Mouse (Mus musculus): ENCODE results near the gene Foxn1.

Gene Foxn1

GRCm38 (mm10) chr11:78327634-78328511 is 58.5 kb downstream of the Foxn1 start, which contains the start of gene Pigs:
TSS of gene Pigs (plus strand) at chr11:78328415.
- peak; percentile 95 to 97 for DNase-seq (ENCODE audit: low spot score in 2 of 2)

- no peak for DNase-seq (ENCODE audit: low spot score in 2 of 2)
Observed at GRCm38 (mm10) chr11:78327215-78327614, 59.1 kb downstream of the Foxn1 start.

- no peak for DNase-seq (ENCODE audit: low spot score in 2 of 2)
Observed at GRCm38 (mm10) chr11:78324965-78325364, 61.4 kb downstream of the Foxn1 start.

GRCm38 (mm10) chr11:78324000-78324785 is 62.2 kb downstream of the Foxn1 start:
- DNase-seq (ENCODE audit: low spot score in 2 of 2), result no peak

- DNase-seq (ENCODE audit: low spot score in 2 of 2), result peak; percentile 63 to 83
Observed at GRCm38 (mm10) chr11:78322860-78323259, 63.5 kb downstream of the Foxn1 start, which contains the start of gene Aldoc. TSS of gene Aldoc (plus strand) at chr11:78322968.

- no peak for DNase-seq (ENCODE audit: low spot score in 2 of 2)
Observed at GRCm38 (mm10) chr11:78322076-78322831, 64.1 kb downstream of the Foxn1 start.

GRCm38 (mm10) chr11:78318411-78318810 is 67.9 kb downstream of the Foxn1 start:
- no peak for DNase-seq (ENCODE audit: low spot score in 2 of 2)

- no peak for DNase-seq (ENCODE audit: low spot score in 2 of 2)
Observed at GRCm38 (mm10) chr11:78313662-78314061, 72.7 kb downstream of the Foxn1 start.

GRCm38 (mm10) chr11:78310861-78311511 is 75.4 kb downstream of the Foxn1 start:
- no peak for DNase-seq (ENCODE audit: low spot score in 2 of 2)

Data from urinary bladder, postnatal 36 days (tissue).